Mouse (Mus musculus) heart, postnatal 0 days (tissue): ENCODE measurements around the gene Lamc3.

Experiments
- CTCF ChIP-seq: IDR thresholded peaks from 2 replicates; pipeline ENCODE4 v1.5.1; 2016; ENCODE audit warnings: antibody characterized with exemption, control low read depth, low read depth
- EP300 ChIP-seq: IDR thresholded peaks from 2 replicates; pipeline ENCODE4 v1.6.1; 2016; ENCODE audit warnings: antibody characterized with exemption, low read depth

DNA sequence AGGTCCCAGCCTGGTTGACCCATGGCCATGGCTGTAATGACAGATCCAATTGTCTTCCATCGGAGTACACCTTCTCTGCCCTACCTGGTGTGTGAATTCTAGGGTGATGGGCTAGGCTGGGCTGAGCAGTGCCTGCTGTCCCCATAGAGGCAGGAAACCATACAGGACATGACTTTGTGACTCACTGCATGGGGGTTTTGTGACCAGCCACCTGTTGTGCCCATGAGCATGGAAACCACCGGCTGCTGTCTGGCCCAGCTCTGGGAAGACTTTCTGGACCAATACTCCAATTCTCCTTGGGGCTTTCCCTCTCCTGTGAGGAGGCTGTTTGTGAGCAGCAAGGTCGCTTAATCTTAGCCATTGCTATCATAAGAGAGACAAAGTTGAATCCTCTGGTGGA, 65.6 kb downstream of the Lamc3 start:
- TF ChIP-seq EP300 (no peak), CTCF (no peak)
